Mouse (Mus musculus) embryonic facial prominence, embryonic 14.5 days (tissue): ENCODE data around the gene Psd4. TPM values are rescaled to one million over a fixed set of nuclear protein-coding genes. Genes with fewer than 3 reads are reported as not detected.

ENCODE experiments used
- ATAC-seq: fragments of 200-750 bp; cut with Nextera tagmentation; 2 replicates; pipeline ENCODE4 v1.8.0; 2017; ENCODE audit warnings: low read depth, moderate number of reproducible peaks, moderate TSS enrichment
- DNase-seq: peaks from one replicate; pipeline ENCODE4 v3.0.0-alpha.2; 2015; ENCODE audit warnings: low spot score
- H3K27ac ChIP-seq: fragments of 300-500 bp; sonication (generic); replicated peaks from 2 replicates; pipeline ENCODE4 v1.5.1; 2014; ENCODE audit warnings: low read depth, mild to moderate bottlenecking, low read length, moderate library complexity
- H3K27me3 ChIP-seq: fragments of 300-500 bp; sonication (generic); replicated peaks from 2 replicates; pipeline ENCODE4 v1.6.1; 2014; ENCODE audit warnings: low read length; ENCODE audit not compliant: control insufficient read depth, insufficient read depth
- H3K36me3 ChIP-seq: fragments of 300-500 bp; sonication (generic); 2 replicates; pipeline ENCODE4 v1.6.1; 2014; ENCODE audit warnings: low read length, mixed read lengths; ENCODE audit not compliant: control insufficient read depth, insufficient read depth
- H3K4me1 ChIP-seq: fragments of 300-500 bp; sonication (generic); 2 replicates; pipeline ENCODE4 v1.6.1; 2014; ENCODE audit warnings: antibody characterized with exemption, low read length; ENCODE audit not compliant: control insufficient read depth, insufficient read depth
- H3K4me2 ChIP-seq: fragments of 300-500 bp; sonication (generic); 2 replicates; pipeline ENCODE4 v1.6.1; 2014; ENCODE audit warnings: low read depth, mild to moderate bottlenecking, low read length, moderate library complexity, mixed read lengths
- H3K4me3 ChIP-seq: fragments of 300-500 bp; sonication (generic); 2 replicates; pipeline ENCODE4 v1.5.1; 2014; ENCODE audit warnings: low read depth, mild to moderate bottlenecking, low read length
- H3K9ac ChIP-seq: fragments of 300-500 bp; sonication (generic); 2 replicates; pipeline ENCODE4 v1.6.1; 2014; ENCODE audit warnings: low read depth, mild to moderate bottlenecking, low read length, moderate library complexity, mixed read lengths
- H3K9me3 ChIP-seq: fragments of 300-500 bp; sonication (generic); 2 replicates; pipeline ENCODE4 v1.6.1; 2016; ENCODE audit warnings: low read length; ENCODE audit not compliant: control insufficient read depth
- WGBS: fragments of 180-500 bp; shearing (Covaris S2); extraction: QIAGEN DNeasy Blood & Tissue Kit; methylation state at CpG from one replicate; pipeline ENCODE4 v1.1.7; 2014; 5-methylcytosine and 5-hydroxymethylcytosine counted together
- polyA plus RNA-seq: library from polyadenylated mRNA; unstranded; fragments of >200 nt; fragmentation: Nextera tagmentation; extraction: Ambion mirVana; gene quantifications from 2 replicates; pipeline ENCODE4 v1.2.1, GENCODE M21; 2014

The Psd4 gene
- polyA plus RNA-seq, 1 experiment from 2014 or later = 2.4 TPM

DNA sequence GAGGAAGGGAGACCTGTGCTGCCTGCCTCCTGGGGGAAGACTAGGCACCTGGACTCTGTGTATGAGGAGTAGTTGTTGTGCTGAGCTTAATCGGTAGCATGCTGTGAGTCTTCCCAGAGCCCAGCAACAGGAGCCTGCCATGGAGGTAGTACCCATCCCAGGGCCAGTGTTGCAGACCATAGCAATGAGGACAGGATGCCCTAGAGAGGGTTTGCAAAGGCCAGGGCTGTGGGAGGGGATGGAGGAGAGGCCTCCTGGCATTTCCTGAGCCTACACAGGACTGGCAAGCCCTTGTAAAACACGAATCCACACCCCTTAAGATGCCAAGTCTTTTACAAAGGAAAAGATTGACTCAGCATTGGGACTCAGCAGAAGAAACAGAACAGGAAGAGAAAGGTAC is 49.7 kb downstream of the Psd4 start:
- no peak overlapping the region for H3K4me3 ChIP-seq
- no peaks in the 10 kb centered on the region for H3K9me3 ChIP-seq
- H3K27me3 ChIP-seq = no peaks in the 10 kb centered on the region
- H3K36me3 ChIP-seq = no peaks in the 10 kb centered on the region
- H3K27ac ChIP-seq = no peak overlapping the region
- 16% methylated on average over 2 of the region's 2 CpGs for WGBS
- no peak overlapping the region for H3K9ac ChIP-seq
- peak; percentile 6; the same call in 1 of the 2 replicates for ATAC-seq
- no peak for DNase-seq
- peaks cover 7% of the 10 kb centered on the region for H3K4me1 ChIP-seq
- H3K4me2 ChIP-seq = 0 out of 2 replicates have a peak overlapping the region, but pooled peaks have one; percentile 4

DNA sequence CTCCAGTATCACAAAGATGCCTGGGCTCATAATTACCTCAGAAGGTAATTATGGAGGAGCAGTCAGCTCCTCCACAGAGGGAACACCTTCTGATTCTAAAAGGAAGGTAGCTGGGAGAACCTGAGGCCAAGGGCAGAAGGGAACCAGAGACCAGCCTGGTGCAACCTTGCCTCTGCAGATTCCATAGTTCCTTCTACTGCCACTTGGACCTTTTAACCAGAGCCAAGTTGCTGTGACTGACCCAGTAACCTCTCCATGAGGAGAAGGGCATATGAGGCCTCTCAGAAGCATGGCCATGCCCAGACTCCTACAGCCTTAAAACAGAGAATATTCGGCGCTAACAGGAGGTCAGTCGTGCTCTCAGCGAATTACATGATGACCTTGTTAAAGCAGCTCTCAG is 50.2 kb downstream of the Psd4 start:
- H3K27ac ChIP-seq = no peak overlapping the region
- ATAC-seq (no peak), DNase-seq (no peak)
- H3K9me3 ChIP-seq = no peaks in the 10 kb centered on the region
- no peaks in the 10 kb centered on the region for H3K27me3 ChIP-seq
- no peak overlapping the region for H3K4me2 ChIP-seq
- no peak overlapping the region for H3K9ac ChIP-seq
- H3K36me3 ChIP-seq = no peaks in the 10 kb centered on the region
- 90% methylated on average over 4 of the region's 4 CpGs for WGBS
- H3K4me1 ChIP-seq = peaks cover 7% of the 10 kb centered on the region
- no peak overlapping the region for H3K4me3 ChIP-seq

GRCm38 (mm10) chr2:24421211-24421863 is 54.0 kb downstream of the Psd4 start:
- H3K4me3 ChIP-seq = no peak overlapping the region
- H3K36me3 ChIP-seq = no peaks in the 10 kb centered on the region
- no peak overlapping the region for H3K9ac ChIP-seq
- 94% methylated on average over 6 of the region's 6 CpGs for WGBS
- H3K27me3 ChIP-seq = no peaks in the 10 kb centered on the region
- H3K27ac ChIP-seq = no peak overlapping the region
- no peak overlapping the region for H3K4me2 ChIP-seq
- ATAC-seq = no peak
- no peaks in the 10 kb centered on the region for H3K9me3 ChIP-seq
- no peak for DNase-seq
- peaks cover 6% of the 10 kb centered on the region for H3K4me1 ChIP-seq

DNA sequence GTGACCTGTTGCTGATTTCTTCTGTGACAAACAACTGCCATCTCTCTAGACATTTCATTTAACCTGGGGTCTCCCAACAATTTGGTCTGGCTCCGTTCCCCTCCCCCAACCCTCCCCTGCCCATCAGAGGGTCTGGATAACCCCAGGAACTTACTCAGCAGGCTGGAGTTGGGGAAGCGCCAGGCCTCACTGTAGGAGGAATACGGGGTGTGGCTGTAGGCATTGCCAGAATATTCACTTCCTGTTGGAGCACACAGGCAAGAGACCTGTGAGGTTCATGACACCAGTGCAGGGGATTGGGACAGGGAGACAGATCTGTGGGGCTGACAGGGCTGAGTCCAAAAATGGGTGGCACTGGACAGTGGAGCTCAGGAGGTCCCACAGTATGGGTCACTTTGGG is 55.4 kb downstream of the Psd4 start:
- no peak for ATAC-seq
- no peak for DNase-seq
- no peaks in the 10 kb centered on the region for H3K27me3 ChIP-seq
- H3K4me1 ChIP-seq = no peaks in the 10 kb centered on the region
- H3K4me3 ChIP-seq = no peak overlapping the region
- H3K9ac ChIP-seq = no peak overlapping the region
- 73% methylated on average over 3 of the region's 3 CpGs for WGBS
- no peaks in the 10 kb centered on the region for H3K36me3 ChIP-seq
- no peaks in the 10 kb centered on the region for H3K9me3 ChIP-seq
- no peak overlapping the region for H3K27ac ChIP-seq
- H3K4me2 ChIP-seq = no peak overlapping the region

GRCm38 (mm10) chr2:24425630-24426029 is 58.2 kb downstream of the Psd4 start:
- H3K4me1 ChIP-seq = no peaks in the 10 kb centered on the region
- DNase-seq (no peak), ATAC-seq (no peak)
- WGBS = 83% methylated on average over 2 of the region's 2 CpGs
- H3K4me3 ChIP-seq = no peak overlapping the region
- H3K9me3 ChIP-seq = no peaks in the 10 kb centered on the region
- H3K27ac ChIP-seq = no peak overlapping the region
- no peak overlapping the region for H3K9ac ChIP-seq
- no peaks in the 10 kb centered on the region for H3K36me3 ChIP-seq
- no peak overlapping the region for H3K4me2 ChIP-seq
- H3K27me3 ChIP-seq = no peaks in the 10 kb centered on the region

DNA sequence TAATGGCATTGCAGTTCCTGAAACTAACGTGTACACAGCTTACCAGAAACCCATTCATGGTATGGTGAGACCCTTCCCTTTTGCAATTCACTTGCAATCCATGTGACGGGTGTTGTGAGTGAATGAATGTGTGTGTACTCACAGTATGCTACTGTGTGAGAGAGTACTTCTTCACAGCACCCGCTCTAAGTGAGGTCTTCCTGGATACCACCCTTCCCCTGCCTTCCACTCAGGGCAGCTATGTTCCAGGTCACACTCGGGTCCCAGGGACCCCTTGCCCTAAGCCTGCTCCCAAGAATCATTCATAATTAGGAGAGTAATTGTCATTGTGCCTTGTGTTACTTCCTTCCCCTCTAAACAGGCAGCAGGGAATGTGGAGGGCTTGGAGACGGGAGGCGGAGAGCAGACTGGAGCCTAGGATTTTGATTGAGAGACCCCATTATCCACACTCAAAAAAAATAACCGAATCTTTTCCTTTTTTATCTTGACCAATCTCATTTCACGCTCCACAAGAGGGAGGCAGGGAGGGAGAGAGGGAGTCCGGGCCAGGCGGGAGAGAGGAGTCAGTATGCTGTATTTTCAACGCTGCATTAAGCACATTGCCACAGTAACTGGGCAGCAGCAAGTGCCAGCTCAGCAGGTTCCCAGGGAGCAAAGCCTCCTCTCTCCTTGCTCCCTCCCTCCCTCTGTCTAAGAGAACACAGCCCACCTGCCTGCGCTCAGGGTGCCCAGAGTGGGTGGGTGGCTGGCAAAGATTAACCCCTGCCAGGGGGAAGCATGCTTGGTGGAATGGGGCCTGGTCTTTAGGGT is 60.7 kb downstream of the Psd4 start:
- no peaks in the 10 kb centered on the region for H3K27me3 ChIP-seq
- no peak for DNase-seq

GRCm38 (mm10) chr2:24429806-24430205 is 62.4 kb downstream of the Psd4 start:
- DNase-seq = no peak
- Histone ChIP-seq H3K4me3 (no peak overlapping the region), H3K9ac (no peak overlapping the region), H3K27ac (no peak overlapping the region), H3K27me3 (no peaks in the 10 kb centered on the region), H3K4me1 (no peaks in the 10 kb centered on the region), H3K9me3 (no peaks in the 10 kb centered on the region), H3K36me3 (no peaks in the 10 kb centered on the region), H3K4me2 (no peak overlapping the region)
- no peak for ATAC-seq
- 67% methylated on average over 4 of the region's 4 CpGs for WGBS

More for the DNA sequence above, 60.7 kb downstream of the Psd4 start:
- no peak overlapping the region for H3K9ac ChIP-seq
- H3K27ac ChIP-seq = no peak overlapping the region
- no peak overlapping the region for H3K4me3 ChIP-seq
- 38% methylated on average over 11 of the region's 12 CpGs for WGBS
- ATAC-seq = peak; percentile 75
- no peak overlapping the region for H3K4me2 ChIP-seq
- no peaks in the 10 kb centered on the region for H3K4me1 ChIP-seq
- no peaks in the 10 kb centered on the region for H3K9me3 ChIP-seq
- no peaks in the 10 kb centered on the region for H3K36me3 ChIP-seq

- 75% methylated on average over 2 of the region's 2 CpGs for WGBS
- Histone ChIP-seq H3K4me2 (no peak overlapping the region), H3K4me1 (no peaks in the 10 kb centered on the region), H3K36me3 (no peaks in the 10 kb centered on the region), H3K27me3 (no peaks in the 10 kb centered on the region), H3K4me3 (no peak overlapping the region), H3K27ac (no peak overlapping the region), H3K9me3 (no peaks in the 10 kb centered on the region), H3K9ac (no peak overlapping the region)
- DNase-seq (no peak), ATAC-seq (no peak)
These were observed 67.3 kb downstream of the Psd4 start for GRCm38 (mm10) chr2:24434670-24435069.
